Mouse (Mus musculus): ENCODE measurements around the gene Gm10638.

Gene Gm10638

DNA sequence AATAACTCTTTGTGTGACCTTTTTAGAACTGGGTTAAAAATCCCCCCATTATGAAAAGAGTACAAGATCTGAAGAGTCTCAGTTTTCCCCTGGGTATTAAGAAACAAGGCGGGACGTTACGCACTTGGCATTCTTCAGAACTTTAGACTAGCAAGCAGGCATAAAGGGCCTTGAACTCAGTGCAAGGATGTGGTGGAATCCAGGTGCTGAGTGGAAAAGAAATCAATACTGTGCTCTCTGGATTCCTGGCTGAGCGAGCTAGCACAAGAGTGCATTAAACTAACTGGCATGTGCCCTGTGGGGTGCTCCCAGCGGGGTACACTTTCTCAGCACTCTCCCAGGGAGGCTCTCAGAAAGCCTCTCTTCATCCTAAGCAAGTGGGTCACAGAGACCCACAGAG is 17.3 kb downstream of the Gm10638 start:
- Histone ChIP-seq H3K36me3 (ENCODE audit: insufficient read depth, low read length) (no peaks in the 10 kb centered on the region), H3K4me3 (replicated peaks; ENCODE audit: low read length) (no peak overlapping the region), H3K4me1 (replicated peaks; ENCODE audit: low read depth, low read length) (peaks cover 63% of the 10 kb centered on the region), H3K27me3 (ENCODE audit: insufficient read depth, low read length) (peaks cover 4% of the 10 kb centered on the region; the same call in 1 of the 2 replicates), H3K9me3 (ENCODE audit: low read length) (no peaks in the 10 kb centered on the region)
- no peak for TF ChIP-seq CTCF (conservative IDR thresholded peaks at IDR 0.05; ENCODE audit: low read length)
- no peak for TF ChIP-seq POU5F1 (IDR thresholded peaks at IDR 0.05; ENCODE audit: borderline replicate concordance, low read length)
- no peak for TF ChIP-seq NANOG (IDR thresholded peaks at IDR 0.05; ENCODE audit: borderline replicate concordance, low read length)

DNA sequence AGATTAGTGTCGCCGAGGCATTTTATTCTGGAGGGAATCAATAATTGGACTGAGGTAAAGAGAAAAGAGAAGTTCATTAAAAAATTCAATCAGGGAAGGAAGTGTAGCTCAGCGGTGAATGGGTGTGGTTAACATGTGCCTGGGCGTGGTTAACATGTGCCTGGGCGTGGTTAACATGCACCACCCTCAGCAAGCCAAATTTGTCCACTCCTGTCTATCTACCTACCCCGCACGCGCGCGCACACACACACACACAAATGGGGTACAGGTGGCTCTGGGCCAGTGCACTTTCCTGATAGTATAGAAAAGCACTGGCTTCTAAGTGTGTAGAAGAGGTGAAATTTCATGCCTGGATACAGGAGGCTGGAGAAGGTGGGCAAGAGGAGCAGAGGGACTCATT is 19.7 kb downstream of the Gm10638 start:
- Histone ChIP-seq H3K36me3 (ENCODE audit: insufficient read depth, low read length) (no peaks in the 10 kb centered on the region), H3K9me3 (ENCODE audit: low read length) (no peaks in the 10 kb centered on the region), H3K4me1 (replicated peaks; ENCODE audit: low read depth, low read length) (peaks cover 60% of the 10 kb centered on the region), H3K4me3 (replicated peaks; ENCODE audit: low read length) (no peak overlapping the region), H3K27me3 (ENCODE audit: insufficient read depth, low read length) (peaks cover 4% of the 10 kb centered on the region; the same call in 1 of the 2 replicates)
- TF ChIP-seq NANOG (IDR thresholded peaks at IDR 0.05; ENCODE audit: borderline replicate concordance, low read length) (no peak), POU5F1 (IDR thresholded peaks at IDR 0.05; ENCODE audit: borderline replicate concordance, low read length) (no peak), CTCF (conservative IDR thresholded peaks at IDR 0.05; ENCODE audit: low read length) (no peak)

- H3K27me3 ChIP-seq (ENCODE audit: insufficient read depth, low read length) = peaks cover 4% of the 10 kb centered on the region; the same call in 1 of the 2 replicates
- no peak overlapping the region for H3K4me3 ChIP-seq (replicated peaks; ENCODE audit: low read length)
- TF ChIP-seq POU5F1 (IDR thresholded peaks at IDR 0.05; ENCODE audit: borderline replicate concordance, low read length) (no peak), CTCF (conservative IDR thresholded peaks at IDR 0.05; ENCODE audit: low read length) (no peak)
Observed at GRCm38 (mm10) chr8:86765669-86766068, 20.2 kb downstream of the Gm10638 start.

GRCm38 (mm10) chr8:86766548-86767211 is 21.2 kb downstream of the Gm10638 start:
- Histone ChIP-seq H3K27me3 (ENCODE audit: insufficient read depth, low read length) (peaks cover 4% of the 10 kb centered on the region; the same call in 1 of the 2 replicates), H3K9me3 (ENCODE audit: low read length) (no peaks in the 10 kb centered on the region), H3K4me3 (replicated peaks; ENCODE audit: low read length) (no peak overlapping the region), H3K4me1 (replicated peaks; ENCODE audit: low read depth, low read length) (peaks cover 55% of the 10 kb centered on the region), H3K36me3 (ENCODE audit: insufficient read depth, low read length) (no peaks in the 10 kb centered on the region)
- TF ChIP-seq CTCF (conservative IDR thresholded peaks at IDR 0.05; ENCODE audit: low read length) (no peak), POU5F1 (IDR thresholded peaks at IDR 0.05; ENCODE audit: borderline replicate concordance, low read length) (no peak), NANOG (IDR thresholded peaks at IDR 0.05; ENCODE audit: borderline replicate concordance, low read length) (no peak)

More at GRCm38 (mm10) chr8:86765669-86766068, 20.2 kb downstream of the Gm10638 start:
- no peaks in the 10 kb centered on the region for H3K9me3 ChIP-seq (ENCODE audit: low read length)
- peaks cover 58% of the 10 kb centered on the region for H3K4me1 ChIP-seq (replicated peaks; ENCODE audit: low read depth, low read length)
- no peaks in the 10 kb centered on the region for H3K36me3 ChIP-seq (ENCODE audit: insufficient read depth, low read length)

GRCm38 (mm10) chr8:86768499-86768898 is 23.0 kb downstream of the Gm10638 start:
- TF ChIP-seq NANOG (IDR thresholded peaks at IDR 0.05; ENCODE audit: borderline replicate concordance, low read length) (no peak), CTCF (conservative IDR thresholded peaks at IDR 0.05; ENCODE audit: low read length) (no peak), POU5F1 (IDR thresholded peaks at IDR 0.05; ENCODE audit: borderline replicate concordance, low read length) (no peak)
- Histone ChIP-seq H3K4me3 (replicated peaks; ENCODE audit: low read length) (no peak overlapping the region), H3K4me1 (replicated peaks; ENCODE audit: low read depth, low read length) (peaks cover 43% of the 10 kb centered on the region), H3K27me3 (ENCODE audit: insufficient read depth, low read length) (no peaks in the 10 kb centered on the region), H3K36me3 (ENCODE audit: insufficient read depth, low read length) (no peaks in the 10 kb centered on the region), H3K9me3 (ENCODE audit: low read length) (no peaks in the 10 kb centered on the region)

DNA sequence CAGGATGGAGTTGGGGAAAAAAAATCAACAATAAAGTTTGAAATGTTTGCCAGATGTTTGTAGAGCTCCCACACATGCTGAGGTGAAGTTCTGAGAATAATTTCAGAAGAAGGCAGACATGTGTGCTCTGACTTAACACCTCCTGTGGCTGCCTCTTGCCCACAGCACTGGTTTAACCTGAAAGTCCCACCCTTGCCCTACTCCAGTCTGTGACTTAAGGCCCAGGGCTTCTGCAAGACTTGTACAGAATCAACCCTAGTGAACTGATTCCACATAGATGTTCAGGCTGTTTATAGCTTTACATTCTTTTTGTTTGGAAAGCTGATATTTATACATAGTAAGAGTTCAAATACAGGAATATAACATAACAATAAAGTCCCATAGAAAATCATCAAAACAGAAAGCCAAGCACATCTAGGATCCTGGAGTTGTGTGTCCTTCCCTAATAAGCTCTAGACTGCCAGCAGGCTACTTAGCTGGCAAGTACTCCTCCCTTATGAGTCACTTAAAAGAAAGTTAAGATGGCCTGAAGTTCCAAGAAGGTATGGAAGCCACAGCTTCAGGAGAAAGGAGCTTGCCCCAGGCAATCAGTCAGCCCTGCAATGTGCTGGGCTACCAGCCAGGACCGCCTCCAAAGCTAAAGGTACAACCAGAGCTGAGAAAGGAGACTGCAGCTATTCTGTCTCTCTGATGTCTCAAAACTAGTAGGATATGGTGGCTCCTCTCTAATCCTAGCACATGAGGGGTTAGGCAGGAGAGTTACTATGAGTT is 24.6 kb downstream of the Gm10638 start:
- Histone ChIP-seq H3K4me1 (replicated peaks; ENCODE audit: low read depth, low read length) (peaks cover 38% of the 10 kb centered on the region), H3K9me3 (ENCODE audit: low read length) (no peaks in the 10 kb centered on the region), H3K27me3 (ENCODE audit: insufficient read depth, low read length) (no peaks in the 10 kb centered on the region), H3K4me3 (replicated peaks; ENCODE audit: low read length) (no peak overlapping the region), H3K36me3 (ENCODE audit: insufficient read depth, low read length) (no peaks in the 10 kb centered on the region)
- TF ChIP-seq NANOG (IDR thresholded peaks at IDR 0.05; ENCODE audit: borderline replicate concordance, low read length) (no peak), POU5F1 (IDR thresholded peaks at IDR 0.05; ENCODE audit: borderline replicate concordance, low read length) (no peak), CTCF (conservative IDR thresholded peaks at IDR 0.05; ENCODE audit: low read length) (no peak)

DNA sequence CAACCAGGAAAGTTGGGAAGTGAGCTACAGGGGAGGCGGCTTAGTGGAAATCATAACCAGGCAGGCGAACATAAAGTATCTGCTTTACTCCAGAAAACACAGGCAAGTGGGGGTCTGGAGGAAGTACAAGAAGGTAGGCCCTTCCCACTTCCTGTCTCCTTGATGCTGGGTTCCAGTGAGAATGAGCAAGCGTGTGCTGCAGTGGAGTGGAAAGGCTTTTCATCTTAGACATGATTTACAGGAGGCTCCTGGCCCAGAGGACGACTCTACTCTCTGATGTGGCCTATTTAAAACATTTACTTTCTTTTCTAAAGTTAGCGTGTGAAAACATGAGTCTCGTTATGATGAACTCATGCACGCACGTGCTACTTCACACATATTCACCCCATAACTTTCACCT is 33.7 kb downstream of the Gm10638 start:
- Histone ChIP-seq H3K4me1 (replicated peaks; ENCODE audit: low read depth, low read length) (peaks cover 40% of the 10 kb centered on the region), H3K27me3 (ENCODE audit: insufficient read depth, low read length) (no peaks in the 10 kb centered on the region), H3K4me3 (replicated peaks; ENCODE audit: low read length) (no peak overlapping the region), H3K9me3 (ENCODE audit: low read length) (no peaks in the 10 kb centered on the region), H3K36me3 (ENCODE audit: insufficient read depth, low read length) (no peaks in the 10 kb centered on the region)
- TF ChIP-seq NANOG (IDR thresholded peaks at IDR 0.05; ENCODE audit: borderline replicate concordance, low read length) (no peak), CTCF (conservative IDR thresholded peaks at IDR 0.05; ENCODE audit: low read length) (no peak), POU5F1 (IDR thresholded peaks at IDR 0.05; ENCODE audit: borderline replicate concordance, low read length) (no peak)

GRCm38 (mm10) chr8:86781094-86781493 is 35.6 kb downstream of the Gm10638 start:
- H3K4me3 ChIP-seq (replicated peaks; ENCODE audit: low read length) = no peak overlapping the region
- peaks cover 23% of the 10 kb centered on the region for H3K4me1 ChIP-seq (replicated peaks; ENCODE audit: low read depth, low read length)
- no peaks in the 10 kb centered on the region for H3K27me3 ChIP-seq (ENCODE audit: insufficient read depth, low read length)
- no peak for TF ChIP-seq CTCF (conservative IDR thresholded peaks at IDR 0.05; ENCODE audit: low read length)
- TF ChIP-seq POU5F1 (IDR thresholded peaks at IDR 0.05; ENCODE audit: borderline replicate concordance, low read length) = no peak
- no peak for TF ChIP-seq NANOG (IDR thresholded peaks at IDR 0.05; ENCODE audit: borderline replicate concordance, low read length)
- H3K9me3 ChIP-seq (ENCODE audit: low read length) = no peaks in the 10 kb centered on the region
- no peaks in the 10 kb centered on the region for H3K36me3 ChIP-seq (ENCODE audit: insufficient read depth, low read length)

Data from E14TG2a.4 (cell line).